Mouse (Mus musculus): ENCODE results near the gene Prss16.

Prss16 gene

DNA sequence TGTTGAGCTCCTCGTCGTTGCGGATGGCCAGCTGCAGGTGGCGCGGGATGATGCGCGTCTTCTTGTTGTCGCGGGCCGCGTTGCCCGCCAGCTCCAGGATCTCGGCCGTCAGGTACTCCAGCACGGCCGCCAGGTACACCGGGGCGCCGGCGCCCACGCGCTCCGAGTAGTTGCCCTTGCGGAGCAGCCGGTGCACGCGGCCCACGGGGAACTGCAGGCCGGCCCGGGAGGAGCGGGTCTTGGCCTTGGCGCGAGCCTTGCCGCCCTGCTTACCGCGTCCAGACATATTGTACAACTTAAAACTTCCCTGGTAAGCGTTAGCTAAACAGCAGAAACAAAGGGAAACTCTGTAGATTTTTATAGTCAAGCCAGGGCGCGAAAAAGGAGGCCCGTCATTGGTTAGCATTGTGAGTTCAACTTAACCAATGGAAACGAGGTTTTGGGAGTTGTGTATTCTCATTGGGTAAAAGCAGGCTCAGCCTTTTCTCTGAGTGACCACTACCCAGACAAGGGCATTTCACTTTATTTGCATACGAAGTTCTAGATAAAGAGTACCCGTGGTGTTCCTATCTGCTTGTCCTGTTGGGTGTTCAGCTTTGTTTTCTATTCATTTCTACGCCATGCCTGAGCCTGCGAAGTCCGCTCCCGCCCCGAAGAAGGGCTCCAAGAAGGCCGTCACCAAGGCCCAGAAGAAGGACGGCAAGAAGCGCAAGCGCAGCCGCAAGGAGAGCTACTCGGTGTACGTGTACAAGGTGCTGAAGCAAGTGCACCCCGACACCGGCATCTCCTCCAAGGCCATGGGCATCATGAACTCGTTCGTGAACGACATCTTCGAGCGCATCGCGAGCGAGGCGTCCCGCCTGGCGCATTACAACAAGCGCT, 26.0 kb upstream of the Prss16 start, which contains the start of the genes Hist1h2ah and Hist1h2bk:
Gene Hist1h2ah (minus strand): TSS at position 302 of the 882 bp plus-strand sequence.
Gene Hist1h2bk (plus strand): TSS at position 604 of the 882 bp plus-strand sequence.
- peak; percentile 78 to 83 for DNase-seq

DNA sequence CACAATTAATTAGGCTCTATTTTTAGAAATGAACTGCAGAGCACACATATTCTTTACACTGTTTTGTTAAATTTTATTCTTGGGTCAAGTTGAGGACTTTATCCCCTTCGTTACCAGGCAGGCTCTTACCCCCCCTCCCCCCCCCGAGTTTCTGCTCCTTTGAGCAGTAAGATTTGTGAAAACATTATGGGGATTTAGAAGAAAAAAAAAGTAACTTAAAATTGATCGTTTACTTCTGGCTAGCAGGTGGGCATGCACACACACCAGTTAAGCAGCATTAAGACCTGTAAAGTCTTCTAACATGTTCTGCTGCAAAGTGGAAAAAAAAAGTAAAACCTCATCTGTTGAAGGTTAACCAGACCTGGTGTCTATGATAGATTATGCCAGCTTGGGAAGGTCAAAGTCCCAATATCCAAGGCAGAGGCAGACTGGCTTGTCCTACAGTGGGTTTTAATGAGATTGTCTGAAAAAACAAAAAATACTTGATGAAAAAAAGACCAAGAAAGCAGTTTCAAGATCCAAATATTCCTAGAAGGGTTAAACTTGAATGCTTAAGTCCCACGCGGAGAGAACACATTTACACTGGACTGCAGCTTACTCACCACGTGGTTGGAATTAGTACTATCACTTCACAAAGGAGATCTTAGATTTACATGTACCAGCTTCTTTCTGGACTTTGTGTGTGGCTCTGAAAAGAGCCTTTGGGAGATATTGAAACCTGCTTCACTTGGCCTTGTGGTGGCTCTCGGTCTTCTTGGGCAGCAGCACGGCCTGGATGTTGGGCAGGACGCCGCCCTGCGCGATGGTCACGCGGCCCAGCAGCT, 25.1 kb upstream of the Prss16 start:
- DNase-seq: no peak

DNA sequence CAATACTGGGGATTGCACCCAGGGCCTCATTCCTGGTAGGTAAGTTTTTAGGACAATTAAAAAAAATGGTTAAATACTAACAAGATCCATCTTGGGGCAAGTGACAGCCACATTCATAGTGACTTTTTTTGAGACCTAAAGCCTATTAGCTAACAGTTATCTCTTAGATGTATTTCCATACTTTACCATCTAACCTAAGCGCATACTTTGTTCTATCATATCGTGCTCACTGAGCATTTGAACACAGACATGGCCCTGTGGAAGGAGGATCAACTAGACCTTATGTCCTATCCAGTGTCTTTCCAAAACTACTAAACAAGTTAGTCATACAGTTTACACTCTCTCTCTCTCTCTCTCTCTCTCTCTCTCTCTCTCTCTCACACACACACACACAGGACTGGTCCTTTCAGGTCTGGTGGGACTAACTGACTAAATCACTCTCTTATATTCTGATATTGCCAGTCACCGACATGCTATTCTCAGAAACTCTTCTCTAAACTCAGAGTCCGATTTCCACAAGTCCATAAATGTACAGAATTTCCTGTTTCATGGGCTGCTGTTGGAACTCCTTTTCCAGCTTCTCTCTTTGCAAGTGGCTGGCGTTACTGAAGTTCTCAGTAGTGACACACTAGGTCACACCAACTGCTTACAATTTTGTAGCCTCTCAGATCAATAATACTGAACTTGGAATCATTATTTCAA, 24.4 kb upstream of the Prss16 start:
- DNase-seq: no peak

DNA sequence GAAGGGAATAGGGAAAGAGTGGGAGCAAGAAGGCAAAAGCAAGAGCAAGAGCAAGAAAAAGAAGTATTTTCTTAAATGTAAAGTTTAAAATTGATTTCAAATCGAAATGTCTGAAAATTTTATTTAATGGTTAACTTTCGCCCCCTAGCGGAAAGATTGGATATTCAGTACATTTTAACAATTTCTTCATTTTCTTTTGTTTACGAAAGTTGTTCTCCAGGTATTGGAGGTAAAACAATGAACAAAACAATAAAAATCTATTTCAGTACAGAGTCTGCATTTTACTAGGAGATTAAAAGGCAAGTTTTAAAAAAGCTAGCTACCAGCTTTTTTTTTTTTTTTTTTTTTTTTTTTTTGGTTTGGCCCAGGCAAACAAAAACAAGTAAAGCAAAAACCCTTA, 21.0 kb upstream of the Prss16 start:
- DNase-seq: no peak

DNA sequence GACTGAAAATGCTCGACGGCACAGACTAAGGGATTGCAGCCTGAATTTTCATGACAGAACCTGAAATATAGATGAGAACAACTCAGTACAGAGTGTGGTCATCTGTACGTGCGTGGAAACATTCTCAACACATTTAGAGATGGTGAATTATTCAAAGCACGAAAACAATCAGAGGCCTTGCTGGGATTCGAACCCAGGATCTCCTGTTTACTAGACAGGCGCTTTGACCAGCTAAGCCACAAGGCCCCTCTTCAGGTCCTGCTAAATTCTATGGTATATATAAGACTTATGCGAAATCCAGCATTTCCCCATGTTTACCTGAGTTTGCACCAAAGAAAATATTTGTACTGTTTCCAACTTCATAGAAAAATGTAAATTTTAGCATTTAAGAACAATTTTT, 20.4 kb upstream of the Prss16 start:
- peak in 1 of 2 experiments; percentile 48 for DNase-seq

DNA sequence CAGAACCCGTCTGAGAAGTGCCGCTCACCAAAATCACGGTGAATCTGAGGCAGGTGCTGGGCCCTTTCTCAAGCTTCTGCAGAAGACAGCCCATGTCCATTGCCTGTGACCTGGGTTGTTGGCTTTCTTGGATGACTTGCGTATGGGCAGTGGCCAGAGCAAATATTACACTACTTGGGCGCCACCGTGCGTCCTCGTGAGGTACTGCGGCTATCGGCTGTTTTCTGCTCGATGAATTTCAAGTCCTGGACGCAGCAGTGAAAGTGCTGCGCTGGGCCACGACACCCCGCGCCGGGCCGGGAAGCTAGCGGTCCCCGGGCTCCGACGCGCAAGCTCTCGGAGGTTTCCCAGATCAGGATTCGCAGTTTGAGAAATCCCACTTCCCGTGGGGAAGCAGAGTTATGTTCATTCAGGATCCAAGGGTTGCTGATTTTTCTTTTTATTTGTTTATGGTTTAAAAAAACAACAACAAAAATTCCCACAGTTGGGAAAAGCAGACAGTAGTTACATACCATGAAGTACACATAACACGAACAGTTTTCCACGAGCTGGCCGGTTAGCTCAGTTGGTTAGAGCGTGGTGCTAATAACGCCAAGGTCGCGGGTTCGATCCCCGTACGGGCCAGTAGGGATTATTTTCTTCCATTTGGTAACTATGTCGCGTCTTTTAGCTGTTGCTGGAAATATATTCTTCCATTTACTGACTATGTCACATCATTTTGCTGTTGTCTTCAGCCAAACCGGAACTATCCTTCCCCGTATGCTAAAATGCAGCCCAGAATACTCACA, 19.3 kb upstream of the Prss16 start:
- DNase-seq: peak; percentile 96

DNA sequence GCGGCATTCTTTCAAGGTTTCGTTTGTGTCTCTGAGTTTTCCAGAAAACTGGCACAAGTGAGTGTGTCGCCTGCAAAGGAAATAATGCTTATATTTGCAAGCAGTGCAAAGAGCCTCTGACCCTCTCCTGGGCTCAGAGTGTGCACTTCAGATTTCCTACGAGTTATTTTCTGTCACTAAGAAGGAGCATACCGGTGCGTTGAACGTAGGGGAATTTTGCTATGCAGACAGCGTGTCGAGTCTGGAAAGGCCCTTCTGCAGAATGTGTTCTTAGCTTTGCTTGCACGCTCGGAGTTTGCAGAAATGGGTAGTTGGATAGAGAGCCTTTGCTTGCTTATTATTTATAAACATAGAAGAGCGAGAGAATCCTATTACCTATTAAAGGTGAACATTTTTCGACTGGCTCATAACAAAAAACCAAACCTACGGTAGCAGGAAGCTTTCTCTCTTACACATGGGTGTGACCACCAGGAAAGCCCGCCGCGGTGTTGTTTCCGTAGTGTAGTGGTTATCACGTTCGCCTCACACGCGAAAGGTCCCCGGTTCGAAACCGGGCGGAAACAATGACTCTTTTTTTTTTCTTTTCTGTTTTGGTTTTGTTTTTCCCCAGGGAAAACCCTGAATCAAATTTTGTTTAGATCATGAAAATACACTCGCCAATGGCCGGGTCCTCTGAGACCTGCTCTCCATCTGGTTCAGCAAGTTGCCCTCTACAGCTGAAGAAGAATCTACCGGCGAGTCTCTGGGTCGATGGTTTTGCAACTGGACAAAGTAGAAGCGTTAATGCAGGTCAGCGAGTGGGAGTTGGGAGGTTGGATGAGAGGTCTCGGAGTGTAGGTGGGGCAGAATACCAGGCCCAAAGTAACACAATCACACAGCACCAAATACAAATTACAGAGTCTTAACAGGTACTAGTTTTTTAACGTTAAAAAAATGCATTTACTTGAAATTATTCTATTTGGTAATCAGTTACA, 16.8 kb upstream of the Prss16 start:
- peak; percentile 85 to 86 for DNase-seq

DNA sequence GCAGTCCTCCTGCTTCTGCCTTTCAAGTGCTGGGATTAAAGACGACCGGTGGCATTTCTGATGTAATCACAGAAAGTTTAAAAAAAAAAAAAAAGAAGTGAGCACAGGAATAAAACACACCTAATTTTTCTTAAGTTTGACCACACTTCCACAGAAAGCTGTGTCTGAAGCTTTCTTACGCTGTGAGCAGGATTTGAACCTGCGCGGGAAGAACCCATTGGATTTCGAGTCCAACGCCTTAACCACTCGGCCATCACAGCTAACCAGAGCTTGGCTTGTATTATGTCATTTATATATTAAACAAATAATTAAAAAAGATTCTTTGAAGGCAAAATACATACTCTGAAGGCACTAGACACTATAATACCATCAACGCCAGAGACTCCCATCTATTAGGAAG, 12.7 kb upstream of the Prss16 start:
- DNase-seq: peak; percentile 84 to 85

DNA sequence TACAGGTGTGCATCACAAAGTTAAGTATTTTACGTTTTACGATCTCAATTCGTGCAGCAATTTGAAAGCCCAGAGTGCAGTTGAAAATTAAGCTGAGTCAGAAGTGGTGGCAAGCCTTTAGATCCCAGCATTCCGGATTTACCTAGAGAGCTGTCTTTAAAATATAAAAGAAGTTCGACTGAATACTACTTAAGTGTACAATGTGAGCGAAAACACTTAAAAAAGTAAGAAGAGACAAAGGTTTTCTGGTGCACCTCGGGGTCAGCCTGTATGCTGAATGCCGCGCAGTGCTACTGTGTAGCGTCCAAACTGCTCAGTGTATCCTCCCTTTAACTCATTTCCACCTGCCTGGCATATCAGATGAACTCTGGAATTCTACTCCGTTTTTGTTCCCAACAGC, 12.0 kb upstream of the Prss16 start:
- no peak for DNase-seq

DNA sequence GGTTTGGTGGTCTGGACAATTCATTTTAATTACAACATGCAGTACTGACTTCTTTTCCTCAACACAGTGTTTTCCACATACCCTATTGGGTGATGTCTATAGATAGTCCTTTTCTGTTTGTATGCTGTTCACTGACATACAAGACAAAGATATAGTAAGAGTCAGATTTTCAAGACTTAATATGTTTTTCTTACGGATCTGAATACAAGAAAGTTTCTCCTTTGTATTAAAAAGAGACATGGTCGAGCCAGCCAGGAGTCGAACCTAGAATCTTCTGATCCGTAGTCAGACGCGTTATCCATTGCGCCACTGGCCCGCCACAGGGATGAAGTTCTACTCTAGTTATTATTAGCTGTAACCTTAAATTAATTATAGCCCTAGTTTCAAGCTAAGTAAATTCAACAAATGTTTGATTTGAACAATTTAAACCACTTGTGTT, 11.4 kb upstream of the Prss16 start:
- peak; percentile 62 to 66 for DNase-seq

DNA sequence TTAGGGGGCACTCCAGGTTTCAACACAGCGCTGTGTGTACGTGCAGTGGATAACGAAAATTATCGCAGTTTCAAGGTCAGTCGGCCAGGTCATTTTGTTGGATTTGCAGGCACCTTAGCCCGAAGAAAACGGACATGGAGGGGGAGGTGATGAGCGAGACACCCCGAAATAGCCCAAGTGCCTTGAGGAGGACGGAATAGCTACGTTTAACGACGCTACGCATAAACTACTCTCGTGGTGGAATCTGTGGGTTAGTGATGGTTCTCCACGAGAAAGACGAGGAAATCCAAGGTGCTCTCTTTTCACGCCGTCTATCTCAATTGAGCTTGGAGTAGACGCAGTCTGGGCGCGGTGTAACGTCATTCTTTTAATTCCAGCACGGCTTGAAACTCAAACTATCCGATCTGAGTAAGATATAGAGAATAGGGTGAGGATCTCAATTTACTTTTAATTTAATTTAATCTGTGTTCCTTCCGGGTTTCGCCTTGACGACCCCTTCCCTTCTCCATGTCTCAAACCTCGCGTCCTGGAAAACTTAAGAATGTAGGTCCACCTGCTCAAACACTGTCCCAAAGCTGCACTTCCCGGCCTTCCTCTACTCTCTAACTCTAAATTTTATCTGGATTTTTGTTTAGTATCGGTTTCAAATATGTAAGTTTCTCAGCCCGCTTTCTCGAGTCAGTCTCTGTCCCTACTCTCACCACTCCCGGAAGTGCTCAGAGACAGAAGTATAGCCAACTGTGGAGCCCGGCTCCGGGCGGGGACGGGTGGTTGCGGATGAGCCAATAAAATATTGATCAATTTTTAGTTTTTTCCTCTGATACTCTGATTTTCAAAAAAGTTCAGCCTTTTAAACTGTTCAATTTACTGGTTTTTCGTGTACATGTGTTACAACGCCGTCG, 10.6 kb upstream of the Prss16 start:
- DNase-seq: no peak

DNA sequence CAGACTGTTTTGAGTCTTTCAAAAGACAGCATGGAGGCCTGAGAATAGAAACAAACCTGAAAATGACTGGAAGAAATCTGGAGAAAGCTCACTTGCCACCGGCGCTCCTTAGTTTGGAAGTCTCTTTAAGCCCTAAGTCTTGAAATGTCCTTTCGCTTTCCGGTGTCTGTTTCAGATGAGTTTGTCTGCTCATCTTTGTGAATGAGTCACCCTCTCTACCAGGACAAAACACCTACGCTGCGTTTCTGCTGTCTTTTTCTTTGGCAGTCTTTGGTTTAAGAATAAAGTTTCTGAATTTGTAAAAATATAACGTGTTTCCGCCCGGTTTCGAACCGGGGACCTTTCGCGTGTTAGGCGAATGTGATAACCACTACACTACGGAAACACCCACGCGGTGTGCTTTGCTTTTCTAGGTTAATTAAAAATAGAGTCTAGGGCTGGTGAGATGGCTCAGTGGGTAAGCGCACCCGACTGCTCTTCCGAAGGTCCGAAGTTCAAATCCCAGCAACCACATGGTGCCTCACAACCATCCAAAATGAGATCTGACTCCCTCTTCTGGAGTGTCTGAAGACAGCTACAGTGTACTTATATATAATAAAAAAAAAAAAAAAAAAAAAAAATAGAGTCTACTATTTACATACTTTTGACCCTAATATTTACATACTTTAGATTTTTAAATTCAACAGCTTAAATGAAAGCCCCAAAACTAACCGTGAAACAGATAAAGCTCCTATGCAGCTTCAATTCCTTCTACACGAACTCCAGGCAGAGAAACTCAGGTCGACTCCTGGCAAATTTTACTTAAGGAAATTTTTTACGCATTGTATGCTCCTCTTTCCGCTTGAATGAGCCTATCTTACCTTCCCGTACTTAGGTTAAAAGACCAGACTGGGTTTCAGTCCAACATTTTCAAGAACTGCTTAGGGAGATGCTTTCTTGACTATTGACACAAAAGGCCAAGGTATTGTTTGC, 6.2 kb upstream of the Prss16 start:
- DNase-seq: peak; percentile 64 to 67

DNA sequence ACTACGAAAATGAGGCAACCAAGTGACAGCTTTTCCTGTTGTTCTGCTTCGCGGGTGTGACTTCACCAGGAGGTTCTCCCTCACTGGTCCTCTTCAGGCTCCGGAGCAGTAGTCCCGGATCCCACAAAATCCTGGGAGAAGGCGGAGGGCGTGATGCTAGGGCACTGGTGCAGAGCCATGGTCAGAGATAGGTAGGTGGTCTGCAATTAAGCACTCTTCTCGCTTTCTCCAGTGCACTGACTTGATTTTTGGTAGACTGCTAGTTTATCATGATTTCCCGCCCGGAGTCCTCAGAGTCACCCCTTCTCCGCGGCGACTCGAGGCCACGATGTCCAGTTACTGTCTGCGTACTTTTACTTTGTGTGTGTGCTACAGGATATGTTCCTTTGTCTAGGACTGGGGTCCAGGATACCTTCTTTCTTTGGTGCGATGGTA, 4.9 kb upstream of the Prss16 start:
- peak in 1 of 2 experiments; percentile 35 for DNase-seq

DNA sequence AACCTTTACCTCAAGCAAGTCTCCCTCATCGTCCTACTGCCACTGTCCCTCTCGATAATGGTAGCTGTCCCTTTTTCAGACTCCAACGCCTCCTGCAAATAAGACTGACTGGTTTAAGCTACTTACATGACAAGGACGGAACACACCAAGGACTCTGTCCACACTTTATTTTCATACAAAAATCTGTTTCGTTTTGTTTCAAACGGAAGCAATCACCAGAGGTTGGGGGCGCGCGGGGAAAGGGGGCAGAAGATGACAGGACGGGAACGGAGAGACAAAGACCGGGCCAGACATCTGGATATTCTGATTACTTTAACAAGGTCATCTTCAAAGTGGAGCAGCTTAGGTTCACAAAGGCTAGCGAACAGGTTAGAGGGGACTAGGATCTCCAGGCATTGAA, 4.2 kb upstream of the Prss16 start:
- no peak for DNase-seq

DNA sequence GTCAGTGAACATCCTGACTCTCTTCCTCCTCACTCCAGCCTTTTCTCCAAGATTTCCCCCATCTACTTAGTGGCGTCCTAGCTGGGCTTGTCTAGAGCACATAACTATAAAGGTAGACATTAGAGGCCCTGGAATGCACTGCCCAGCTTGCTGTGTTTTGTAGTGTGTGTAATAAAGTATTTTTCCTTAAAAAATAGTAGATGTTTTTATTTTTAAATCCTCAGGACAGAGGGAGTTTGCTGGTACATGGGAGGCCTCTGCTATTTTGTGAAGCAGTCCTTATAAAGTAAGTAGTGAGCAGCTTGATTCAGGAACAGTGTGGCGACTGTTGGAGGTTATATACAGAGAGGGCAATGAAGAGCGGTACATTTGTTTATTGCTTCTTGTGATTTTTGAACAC, 835 bp downstream of the Prss16 start:
- DNase-seq: no peak

DNA sequence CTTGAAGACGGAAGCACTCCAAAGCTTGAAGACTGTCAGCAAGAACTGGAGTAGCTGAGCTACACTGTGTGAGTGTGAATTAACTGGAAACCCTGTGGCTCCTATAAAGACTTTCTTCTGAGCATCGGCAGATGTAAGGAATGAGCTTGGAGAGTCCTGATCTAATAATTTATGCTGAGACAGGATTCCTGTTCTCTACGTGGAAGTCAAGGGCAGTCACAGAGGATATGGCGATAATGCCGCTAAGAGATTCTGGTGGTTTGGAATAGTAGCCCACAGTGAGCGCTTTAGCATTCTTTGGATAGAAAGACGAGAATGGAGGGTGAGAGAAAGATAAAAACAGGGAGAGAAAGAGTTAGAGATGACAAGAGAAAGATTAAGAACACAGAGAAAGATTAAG, 1.7 kb downstream of the Prss16 start:
- no peak for DNase-seq

DNA sequence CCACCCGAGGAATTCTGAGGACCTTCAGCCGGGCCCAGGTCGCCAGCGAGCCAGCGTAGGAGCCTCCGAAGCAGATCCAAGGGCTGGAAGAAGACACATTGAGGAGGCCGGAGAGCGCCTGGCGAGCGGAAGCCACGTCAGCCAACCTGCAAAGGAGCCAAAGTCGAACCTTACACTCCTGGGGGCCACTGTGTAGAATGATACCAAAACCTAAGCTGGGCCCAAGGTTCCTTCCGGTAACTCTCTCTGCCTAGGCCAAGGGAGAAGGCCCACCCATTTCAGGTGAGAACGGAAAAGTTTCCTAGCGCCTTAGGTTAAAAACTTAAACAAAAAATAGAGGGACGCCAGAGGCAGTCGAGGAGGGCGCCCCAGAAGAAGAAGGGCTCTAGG, 2.4 kb downstream of the Prss16 start:
- DNase-seq: no peak

DNA sequence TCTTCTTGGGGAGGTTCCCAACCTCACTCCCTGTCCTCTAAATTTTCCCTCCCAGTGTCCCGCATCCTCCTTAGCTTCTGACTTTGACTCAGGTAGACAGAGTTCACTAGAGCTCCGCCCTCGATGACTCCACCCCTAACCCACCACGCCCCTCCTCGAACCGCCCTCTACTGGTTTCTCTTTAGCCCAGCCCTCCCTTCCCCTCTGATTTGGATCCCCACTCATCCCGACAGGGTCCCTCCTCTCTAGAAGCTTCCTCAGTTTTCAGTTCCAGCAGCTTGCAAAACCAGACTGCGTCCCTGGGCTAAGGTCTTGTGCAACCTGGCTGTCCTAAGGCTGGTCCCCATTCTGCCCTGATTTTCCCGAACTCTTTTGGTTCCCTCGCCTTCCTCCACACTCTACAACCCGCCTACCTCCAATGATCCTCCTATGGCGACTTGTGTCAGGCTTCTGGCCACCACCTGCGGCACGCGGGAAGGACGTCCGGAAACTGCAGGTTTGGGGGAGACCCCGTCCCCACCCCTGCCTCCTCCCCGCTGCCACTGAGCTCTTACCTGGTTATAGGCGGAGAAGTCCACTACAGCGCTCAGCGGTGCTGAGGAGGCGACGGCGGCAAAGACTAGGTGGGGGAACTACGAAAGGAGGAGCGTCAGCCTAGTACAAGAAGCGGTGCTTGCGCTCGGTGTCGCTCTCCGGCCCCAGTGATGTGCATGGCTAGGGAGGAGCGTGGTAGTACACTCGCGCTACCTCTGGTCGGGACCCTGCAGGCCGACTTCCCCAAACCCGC, 3.0 kb downstream of the Prss16 start:
- peak; percentile 30 to 40 for DNase-seq

All from cerebellum, postnatal 25 days (tissue).